Mouse (Mus musculus) T-cell, adult 2 months (primary cell): ENCODE results near the gene Tle3.

Experiments
- DNase-seq: peaks from one replicate; pipeline ENCODE4 v3.0.0; 2022; ENCODE audit warnings: low spot score

Gene Tle3

DNA sequence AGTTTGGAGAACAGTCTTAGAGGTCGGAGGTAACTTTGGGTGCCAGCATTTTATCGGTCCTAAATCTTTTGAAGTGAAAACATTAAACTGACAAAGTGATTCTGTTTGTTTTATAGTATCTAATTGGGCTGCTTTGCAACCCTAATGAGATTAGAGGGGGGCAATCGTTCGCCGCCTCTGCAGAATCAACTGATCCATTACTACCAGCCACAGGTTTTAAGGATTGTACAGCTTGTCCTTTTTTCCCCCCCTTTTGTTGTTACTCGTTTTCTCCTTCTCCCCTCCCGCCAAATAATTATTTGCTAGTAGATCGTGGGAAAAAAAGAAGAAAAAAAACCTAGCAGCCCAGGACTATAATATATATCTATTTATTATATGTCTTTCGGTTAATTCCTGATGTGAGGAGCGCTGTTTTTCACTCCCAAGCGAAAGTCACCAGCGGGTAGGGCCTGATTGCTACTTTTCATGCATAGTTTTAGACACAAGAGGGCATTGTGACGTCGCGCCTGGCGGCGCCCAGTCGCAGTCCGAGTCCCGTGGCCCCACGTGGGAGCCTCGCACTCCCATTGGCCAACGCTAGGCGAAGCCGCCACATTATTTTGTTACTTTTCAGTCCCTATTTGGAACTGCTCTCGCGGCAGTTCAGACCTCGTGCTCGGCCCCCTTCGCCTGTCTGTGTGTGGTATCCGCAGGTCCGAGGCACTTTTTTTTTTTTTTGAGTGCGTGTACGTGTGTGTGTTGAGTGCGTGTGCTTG lies at the start of gene Tle3:
Tle3 (plus strand) TSS at position 612 of the 755 bp plus-strand sequence.
- peak; percentile 98 for DNase-seq

DNA sequence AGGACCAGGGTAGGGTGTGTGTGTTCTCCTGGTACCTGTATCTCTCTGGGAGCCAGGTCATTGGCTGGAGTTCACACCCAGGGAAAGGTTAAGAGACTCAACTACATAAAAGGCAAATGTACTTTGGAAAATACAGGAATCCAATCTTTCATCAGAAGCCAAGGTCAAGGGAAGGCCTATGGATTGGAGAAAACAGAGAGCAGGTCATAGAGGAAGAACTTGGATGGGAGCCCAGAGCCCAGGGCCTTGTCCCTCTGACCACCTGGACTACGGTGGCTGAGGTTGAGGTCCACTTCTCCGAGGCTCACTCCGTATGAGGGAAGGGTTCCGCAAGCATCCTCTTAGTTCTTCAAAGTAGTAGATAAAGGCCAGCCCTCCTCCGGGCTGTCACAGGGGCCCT lies 48.9 kb upstream of the Tle3 start:
- DNase-seq, result no peak

DNA sequence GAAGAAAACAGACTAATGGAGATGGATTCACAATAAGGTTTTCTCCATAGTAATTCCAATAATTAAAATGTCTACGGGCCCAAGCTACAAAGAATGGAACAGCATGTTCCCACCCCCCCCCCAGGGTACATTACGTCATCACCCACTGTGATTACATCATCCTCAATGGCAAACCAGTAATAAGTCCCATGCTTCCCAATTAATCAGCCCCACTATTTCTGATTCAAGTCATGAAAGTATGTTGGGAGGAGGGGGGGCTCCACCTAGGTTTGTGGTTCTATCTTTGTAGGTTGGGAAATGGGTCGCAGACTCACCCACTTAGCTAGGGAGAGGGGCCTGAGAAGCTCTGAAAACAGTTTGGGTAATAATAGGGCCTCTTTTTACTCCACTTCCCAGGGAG lies 48.3 kb upstream of the Tle3 start:
- no peak for DNase-seq

DNA sequence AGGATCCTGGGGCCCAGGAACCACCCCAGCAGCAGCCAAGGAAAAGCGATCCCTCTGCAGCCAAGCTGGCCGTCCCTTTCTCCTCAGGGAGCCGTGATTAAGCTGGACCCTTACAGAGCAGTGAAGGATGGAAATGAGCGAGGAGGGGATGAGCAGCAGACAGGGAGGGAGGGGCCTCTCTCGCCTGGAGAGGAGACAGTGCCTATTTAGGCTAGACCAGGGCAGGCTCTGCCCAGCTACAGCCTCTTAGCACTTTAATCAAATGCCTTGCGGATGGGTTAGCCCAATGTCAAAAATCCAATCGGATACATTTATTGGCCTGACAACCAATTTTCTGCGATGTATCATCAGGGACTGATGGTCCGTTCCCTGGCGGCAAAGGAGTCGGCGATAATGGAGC lies 47.8 kb upstream of the Tle3 start:
- DNase-seq, result no peak

DNA sequence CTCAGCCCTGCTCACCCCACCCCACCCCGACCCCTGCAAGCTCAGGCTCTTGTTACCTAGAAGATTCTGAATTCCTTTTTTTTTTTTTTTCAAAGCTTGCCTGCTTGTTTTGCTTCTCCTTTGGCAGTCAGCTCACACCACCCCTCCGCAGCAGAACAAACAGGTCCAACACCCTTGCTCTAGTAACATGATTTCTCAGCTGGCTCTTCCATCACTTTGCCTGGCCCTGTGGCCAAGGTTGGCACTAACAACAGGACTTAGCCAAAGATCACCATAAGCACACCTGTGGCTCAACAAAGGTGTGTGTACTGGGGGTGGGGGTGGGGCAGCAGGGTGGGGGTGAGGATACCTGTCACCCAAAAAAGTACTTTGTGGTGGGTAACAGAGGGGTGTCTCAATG lies 47.2 kb upstream of the Tle3 start:
- no peak for DNase-seq

DNA sequence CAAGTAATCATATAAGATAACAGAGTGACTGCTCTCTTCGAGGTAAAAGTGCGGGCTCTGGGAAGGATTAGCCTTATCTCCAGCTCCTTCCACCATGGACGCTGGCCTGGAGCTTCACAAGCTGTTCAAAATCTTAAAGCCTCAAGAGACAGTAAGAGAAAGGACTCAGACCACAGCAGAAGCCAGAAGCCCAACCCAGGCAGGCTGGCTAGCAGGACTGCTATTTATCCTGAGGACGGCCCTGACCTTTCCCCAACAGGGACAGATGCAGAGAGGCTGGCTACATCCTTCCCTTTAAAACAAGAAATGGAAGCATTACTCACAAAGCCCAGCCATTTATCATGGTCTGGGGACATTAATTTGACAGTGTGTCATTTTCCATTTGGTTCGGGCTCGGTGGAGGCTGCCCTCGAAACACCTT lies 46.2 kb upstream of the Tle3 start:
- no peak for DNase-seq

DNA sequence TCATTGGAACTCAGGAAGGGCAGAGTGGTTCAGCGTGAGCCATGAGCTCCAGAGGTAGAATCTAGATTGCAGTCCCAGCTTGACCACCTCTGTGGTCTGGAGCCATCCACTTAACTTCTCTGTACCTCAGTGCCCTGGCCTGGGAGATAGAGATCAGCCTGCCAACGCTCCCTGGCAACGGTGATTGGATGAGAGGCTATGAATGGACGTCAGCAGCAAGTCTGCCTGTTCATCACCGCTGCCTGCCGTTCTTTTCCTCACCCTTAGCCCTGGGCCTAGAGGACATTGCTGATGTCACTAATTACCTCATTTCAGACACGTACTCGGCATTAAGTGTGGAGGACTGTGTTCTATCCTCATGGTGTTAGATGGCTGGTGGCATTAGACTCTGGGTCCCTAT lies 45.2 kb upstream of the Tle3 start:
- no peak for DNase-seq

DNA sequence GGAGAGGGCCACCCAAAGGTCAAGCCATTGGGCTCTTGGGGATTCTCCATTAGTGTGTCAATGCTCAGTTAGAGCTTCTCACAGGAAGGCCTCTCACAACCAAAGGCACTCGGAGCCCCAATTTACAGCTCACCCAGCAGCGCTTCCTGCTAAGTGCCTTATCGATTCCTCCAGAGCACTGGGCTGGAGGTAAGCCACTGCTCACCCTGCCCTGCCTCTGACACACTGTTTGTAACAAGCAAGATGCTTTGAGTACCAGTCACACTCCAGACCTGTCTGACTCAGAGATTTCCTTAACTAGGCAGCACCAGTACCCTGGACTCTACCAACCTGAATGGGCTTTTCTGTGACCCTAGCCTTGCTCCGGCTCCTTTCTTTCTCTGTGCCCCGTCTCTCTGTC lies 44.0 kb upstream of the Tle3 start:
- DNase-seq, result no peak

DNA sequence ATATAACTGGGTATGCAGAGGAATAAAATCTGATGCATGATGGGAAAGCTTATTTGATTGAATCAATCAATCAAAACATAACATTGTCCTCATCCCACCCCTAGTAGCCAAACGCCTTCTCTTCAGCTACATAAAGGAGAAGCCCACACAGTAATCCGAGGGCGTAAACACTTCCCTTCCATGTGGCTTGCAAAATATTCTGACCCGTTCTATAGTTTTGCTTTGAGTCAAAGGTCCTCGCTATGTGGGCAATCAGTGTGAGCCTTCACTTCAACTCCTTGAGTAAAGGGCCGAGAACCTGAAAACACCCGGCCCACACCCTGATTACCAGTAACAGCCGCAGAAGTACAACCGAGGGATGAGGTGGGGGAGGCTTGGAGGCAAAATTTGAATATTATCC lies 41.4 kb upstream of the Tle3 start:
- no peak for DNase-seq

DNA sequence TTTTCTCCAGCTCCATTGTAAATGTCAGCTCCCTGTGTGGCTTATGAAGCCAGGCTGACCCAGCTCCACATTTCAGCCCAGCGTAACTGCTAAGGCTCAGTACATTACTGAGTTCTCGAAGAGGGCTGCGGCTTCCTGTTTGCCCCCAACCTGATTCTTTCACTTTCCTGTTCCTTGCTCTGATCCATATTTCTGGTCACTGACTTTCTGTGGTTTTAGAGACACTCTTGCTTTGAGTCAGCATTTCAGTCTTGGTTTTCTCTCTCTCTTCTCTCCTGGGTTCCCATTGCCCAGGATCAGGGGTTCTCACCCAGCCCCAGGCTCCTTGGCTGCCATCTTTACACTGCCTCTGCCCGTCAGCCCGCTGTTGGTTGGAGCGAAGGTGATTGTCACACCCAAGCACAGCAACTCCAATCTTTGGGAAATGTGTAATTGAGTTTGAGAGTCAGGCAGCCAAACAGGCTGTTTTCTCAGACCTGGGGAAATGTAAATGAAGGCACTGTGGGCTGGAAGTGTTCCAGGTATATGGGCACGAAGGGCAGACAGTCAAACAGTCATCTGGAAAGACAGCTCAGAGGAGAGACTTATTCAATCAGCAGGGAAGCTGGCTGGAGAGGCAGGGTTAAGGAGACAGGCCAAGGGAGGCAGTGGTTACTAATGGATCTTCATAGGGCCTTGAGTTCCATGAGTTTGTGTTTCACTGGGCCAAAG lies 39.8 kb upstream of the Tle3 start:
- DNase-seq, result no peak

DNA sequence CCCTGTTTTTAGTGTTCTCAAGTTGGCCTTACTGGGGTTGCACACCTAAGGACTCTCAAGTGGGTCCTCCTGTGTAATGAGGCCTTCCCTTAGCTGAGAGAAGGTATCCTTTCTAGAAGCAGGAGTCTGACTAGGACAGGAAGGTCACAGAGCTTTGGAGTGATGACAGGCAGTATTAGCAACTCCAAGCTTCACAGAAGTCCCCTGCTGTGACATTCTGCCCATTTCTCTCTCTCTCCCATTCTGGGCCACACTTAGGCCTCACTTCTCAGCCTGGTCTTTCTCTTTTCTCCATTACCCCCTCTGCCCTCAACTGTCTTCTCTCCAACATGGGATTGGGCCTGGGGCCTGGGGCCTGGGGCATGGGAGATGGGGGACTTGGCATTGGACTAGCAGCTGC lies 36.0 kb upstream of the Tle3 start:
- no peak for DNase-seq

DNA sequence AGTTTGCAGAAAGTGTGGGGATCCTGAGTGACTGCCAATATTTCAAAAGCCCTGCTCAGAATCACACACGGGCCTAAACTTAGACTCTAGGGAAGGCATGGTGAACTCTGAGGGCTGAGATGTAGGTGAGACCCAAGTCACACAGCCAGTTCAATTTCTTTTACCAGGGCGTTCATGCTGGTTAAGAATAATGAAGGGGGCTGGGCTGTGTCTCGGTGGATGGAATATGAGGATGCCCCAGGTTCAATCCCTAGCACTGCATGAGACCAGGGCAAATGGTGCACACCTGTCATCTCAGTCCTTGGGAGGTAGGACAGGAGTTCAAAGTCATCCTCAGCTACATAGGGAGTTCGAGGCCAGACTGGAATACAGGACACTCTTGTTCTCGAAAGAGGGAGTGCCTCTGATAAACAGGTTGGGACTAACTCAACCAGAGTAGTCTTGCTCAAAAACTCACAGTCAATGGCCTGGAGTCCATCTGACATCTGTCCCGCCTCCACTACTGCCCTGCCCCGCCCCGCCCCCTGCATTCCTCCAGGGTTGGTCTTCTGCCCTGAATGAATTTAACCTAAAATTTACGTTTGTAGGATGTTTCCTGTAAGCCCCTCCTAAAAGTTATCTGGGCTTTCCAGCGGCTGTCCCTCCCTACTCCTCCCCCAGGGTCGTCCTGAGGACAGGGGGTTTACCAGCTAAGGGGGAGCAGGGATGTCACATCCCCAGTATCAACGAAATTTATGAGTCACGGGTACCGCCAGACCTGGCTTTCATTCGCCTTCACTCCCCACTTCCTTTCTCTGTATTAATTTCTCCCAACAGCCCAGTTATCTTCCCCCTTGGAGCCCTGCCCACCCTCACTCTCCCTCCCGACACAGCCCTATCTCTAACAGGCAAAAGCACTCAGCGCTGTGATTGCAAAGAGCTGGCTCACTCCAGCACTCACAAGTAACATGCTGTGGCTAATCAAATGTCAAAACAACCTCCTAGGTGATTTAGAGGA lies 35.3 kb upstream of the Tle3 start:
- DNase-seq, result peak; percentile 11

DNA sequence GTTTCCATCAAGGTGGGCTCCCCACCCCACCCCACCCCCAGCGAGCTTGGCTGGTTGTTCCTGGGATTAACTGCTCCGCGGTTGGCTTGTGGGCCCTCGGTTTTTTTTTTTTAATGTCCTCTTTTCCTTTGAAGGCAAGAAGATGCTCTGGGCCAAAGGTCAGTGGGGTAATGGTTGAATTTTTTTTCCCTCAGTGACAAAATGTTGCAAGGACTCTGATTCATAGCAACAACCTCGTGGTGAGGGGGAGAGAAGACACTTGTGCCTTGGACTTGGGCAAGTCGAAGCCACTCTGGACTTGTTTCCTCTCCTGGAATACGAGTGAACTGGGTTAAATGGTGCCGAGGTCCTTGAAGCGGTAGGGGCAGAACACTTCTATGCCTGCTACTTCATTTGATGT lies 34.5 kb upstream of the Tle3 start:
- no peak for DNase-seq

DNA sequence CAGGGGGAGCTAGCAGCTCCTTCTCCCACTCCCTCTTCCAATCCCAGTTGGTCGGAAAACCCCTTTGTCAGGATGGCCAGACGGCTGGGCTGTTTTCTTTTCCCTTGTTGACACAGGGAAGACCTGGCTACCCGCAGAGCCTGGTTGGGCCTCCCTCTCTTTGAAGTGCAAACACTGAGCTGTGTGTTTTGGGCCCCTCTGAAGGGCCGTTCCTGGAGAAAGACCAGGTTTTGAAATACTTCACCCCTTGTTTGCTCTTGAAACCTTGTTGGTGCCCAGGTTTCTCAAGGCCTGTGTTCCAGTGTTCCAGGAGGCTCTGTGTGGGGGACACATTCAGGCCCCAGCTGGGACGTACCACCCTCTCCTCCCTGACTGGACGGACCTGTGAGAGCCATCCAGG lies 32.9 kb upstream of the Tle3 start:
- DNase-seq, result no peak

DNA sequence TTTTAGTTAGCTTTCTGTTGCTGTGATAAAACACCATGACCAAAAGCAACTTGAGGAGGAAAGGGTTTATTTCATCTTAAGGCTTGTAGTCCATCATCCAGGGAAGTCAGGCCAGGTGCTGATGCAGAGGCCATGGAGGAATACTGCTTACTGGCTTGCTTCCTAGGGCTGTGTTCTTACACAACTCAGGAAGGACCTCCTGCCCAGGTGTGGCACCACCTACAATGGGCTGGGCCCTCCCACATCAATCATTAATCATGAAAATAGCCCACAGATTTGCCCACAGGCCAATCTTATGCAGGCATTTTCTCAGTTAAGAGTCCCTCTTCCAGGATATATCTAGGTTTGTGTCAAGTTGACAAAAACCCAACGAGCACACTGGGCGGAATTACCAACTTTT lies 31.8 kb upstream of the Tle3 start:
- DNase-seq, result no peak

DNA sequence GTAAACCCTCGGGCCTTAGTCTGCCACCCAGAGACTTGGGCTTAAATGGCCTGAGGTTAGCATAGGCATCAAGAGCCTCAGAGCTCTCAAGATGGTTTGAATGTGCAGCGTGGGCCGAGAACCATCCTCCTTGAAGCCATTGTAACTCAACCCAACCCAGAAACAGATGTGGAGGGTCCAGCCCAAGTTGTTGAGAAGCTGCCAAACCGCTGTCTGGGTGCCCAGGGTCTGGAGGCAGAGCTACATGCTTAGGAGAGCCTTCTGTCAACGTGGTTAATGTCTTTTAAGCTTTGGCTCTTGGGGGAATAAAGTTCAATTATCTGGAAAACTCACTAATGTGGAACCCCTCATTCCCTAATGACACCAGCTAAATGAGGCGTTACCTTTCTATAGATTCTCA lies 29.9 kb upstream of the Tle3 start:
- no peak for DNase-seq

DNA sequence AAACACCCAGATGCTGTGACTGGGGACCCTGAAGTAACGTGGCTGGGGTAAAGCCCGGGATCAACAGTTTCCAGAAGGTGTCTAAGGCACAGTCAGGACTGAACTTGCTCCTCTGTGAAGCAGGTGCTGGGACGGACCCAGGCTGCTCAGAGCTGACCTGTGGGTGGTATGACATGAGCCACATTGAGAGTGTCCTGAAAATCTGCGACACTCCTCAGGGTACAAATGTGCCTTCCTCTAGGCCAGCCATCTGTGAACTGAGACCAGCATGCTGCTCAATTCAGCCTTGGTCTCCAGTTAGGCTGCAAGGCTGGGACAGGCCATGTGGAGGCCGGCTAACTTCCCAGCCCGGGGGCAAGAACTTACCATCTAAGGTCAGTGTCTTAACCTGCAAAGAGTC lies 27.5 kb upstream of the Tle3 start:
- no peak for DNase-seq

DNA sequence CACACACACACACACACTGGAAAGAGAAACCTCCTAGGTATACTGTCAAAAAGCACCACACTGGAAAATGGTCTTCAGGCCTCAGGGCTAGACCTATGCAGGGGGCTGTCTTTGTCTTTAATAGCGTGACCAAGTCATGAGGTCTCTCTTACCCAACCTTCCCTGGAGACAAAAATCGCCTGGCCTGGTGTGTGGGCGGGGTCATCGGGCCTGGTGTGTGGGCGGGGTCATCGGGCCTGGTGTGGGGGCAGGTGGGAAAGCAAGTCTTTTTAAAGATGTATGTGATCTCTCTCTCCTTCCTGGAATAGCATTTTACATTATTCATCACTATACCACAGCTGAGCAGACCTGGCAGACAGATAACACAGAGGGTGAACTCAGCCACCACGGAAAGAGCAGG lies 25.2 kb upstream of the Tle3 start:
- DNase-seq, result no peak

DNA sequence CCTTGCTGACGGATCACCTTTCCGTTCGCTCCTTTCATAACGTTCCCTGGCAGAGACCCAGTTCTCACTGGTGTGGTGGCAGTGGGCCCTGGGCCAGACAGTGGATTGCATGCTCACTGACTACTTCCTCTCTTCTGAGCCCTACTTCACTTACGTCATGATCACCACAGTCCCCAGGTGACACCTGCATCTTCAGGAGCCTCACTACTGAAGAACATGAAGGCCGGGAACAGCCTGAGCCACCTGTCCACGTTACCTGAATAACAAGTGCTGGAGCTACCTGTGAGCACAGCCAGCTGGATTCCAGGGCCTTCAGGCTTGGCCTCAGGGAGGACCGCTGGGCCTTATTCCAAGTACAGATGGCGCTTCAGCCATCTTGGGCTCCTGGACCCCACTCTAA lies 24.1 kb upstream of the Tle3 start:
- DNase-seq, result no peak

DNA sequence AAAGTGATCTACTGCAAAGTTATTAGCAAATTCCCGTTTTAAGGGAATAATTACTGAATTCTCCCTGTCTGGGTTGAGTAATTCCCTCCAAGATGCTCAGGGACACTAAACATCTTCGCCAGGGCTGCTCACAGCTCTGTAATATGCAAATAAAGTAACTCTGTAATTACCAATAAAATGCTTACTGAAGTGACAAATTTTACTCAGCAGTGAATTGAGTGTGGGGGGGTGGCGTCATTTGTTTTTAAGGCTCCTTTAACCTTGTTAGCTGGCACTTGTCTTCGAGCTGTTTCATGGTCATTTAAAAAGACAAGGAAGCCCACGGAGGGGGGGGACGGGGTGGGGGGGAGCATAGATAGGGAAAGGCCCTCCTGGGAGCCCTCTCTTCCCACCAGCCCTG lies 23.6 kb upstream of the Tle3 start:
- no peak for DNase-seq

DNA sequence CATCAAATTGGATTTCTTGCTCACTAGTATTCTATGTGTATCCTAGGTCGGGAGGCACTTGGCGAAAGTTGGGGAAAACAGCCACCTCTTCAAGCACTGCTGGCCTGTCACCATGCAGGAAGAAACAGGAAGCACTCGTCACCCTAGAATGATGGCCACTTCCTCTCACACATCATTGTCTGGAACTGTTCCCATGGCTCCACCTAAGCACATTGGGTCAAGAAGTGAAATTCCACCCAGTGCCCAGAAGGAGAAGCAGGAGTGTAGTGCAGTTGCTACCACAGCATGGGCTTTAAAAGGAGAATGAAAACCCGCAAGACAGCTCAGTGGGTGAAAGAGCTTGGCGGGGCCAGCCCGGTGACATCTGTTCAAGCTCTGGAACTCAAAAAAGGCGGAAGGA lies 22.5 kb upstream of the Tle3 start:
- DNase-seq, result no peak

DNA sequence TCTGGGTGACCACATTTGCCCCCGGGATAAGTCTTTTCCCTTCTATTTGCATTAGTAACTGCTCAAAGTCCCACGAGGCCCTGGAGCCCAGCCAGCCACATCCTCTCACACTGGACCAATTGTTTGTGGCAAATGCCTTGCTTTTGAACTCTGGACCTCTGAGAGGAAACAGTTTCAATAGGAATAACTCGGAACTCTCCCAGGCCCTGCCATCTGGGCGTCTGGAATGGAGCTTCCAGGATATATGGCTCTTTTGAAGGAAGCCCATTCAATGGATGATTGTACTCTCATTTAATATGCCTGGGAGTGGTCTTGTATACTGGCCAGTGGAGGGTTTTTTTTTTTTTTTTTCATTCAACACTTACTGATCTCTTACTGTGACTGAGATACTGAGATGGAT lies 21.0 kb upstream of the Tle3 start:
- DNase-seq, result no peak

DNA sequence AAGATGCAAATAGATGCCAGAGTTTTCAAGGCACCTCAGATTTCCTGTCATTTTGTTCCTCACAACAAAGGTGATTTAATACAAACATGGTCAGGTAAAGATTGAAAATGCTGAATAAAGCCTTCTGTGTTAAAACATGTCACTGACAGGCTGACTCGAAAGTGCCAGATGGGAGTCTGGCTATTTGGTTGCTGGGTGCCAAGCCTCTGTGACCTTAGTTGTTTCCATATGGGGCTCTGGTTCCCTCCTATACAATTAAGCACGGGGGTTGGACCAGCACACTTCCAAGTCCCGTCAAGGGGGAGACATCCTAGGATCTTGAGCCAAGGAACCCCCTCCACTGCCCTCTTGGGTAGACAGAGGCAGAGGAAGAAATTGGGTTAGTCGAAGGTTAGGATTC lies 13.2 kb upstream of the Tle3 start:
- DNase-seq, result no peak
